Mouse (Mus musculus): ENCODE results near the gene Rcc1l.

GRCm38 (mm10) chr5:134101322-134101721 is 75.3 kb downstream of the Rcc1l start:
- no peak for TF ChIP-seq CTCF (IDR thresholded peaks at IDR 0.05; ENCODE audit: low read depth, low read length)
- no peak for TF ChIP-seq GATA2 (IDR thresholded peaks at IDR 0.05; ENCODE audit: borderline replicate concordance, low read depth, low read length)
- TF ChIP-seq GATA1 (IDR thresholded peaks at IDR 0.05; ENCODE audit: borderline replicate concordance, low read length) = no peak
- TF ChIP-seq TAL1 (conservative IDR thresholded peaks at IDR 0.05; ENCODE audit: low read depth, low read length) = no peak

All from G1E (cell line).